Mouse (Mus musculus) midbrain, embryonic 10.5 days (tissue): ENCODE data around the gene Lck. TPM values are rescaled to one million over a fixed set of nuclear protein-coding genes. Genes with fewer than 3 reads are reported as not detected.

ENCODE experiments used
- DNase-seq: peaks from one replicate; pipeline ENCODE4 v3.0.0-alpha.2; 2017; ENCODE audit warnings: low spot score
- H3K27ac ChIP-seq: fragments of 300-500 bp; sonication (generic); replicated peaks from 2 replicates; pipeline ENCODE4 v1.5.1; 2016; ENCODE audit warnings: mild to moderate bottlenecking
- H3K27me3 ChIP-seq: fragments of 300-500 bp; sonication (generic); 2 replicates; pipeline ENCODE4 v1.6.1; 2016; ENCODE audit warnings: low read depth, mild to moderate bottlenecking; ENCODE audit not compliant: poor library complexity, severe bottlenecking
- H3K36me3 ChIP-seq: fragments of 300-500 bp; sonication (generic); 2 replicates; pipeline ENCODE4 v1.6.1; 2016; ENCODE audit warnings: mild to moderate bottlenecking, moderate library complexity
- H3K4me1 ChIP-seq: fragments of 300-500 bp; sonication (generic); 2 replicates; pipeline ENCODE4 v1.6.1; 2016
- H3K4me3 ChIP-seq: fragments of 300-500 bp; sonication (generic); 2 replicates; pipeline ENCODE4 v1.5.1; 2016; ENCODE audit warnings: mild to moderate bottlenecking, moderate library complexity
- H3K9me3 ChIP-seq: fragments of 300-500 bp; sonication (generic); replicated peaks from 2 replicates; pipeline ENCODE4 v1.6.1; 2016; ENCODE audit warnings: mild to moderate bottlenecking
- WGBS: fragments of 180-500 bp; shearing (Covaris S2); methylation state at CpG from one replicate; pipeline ENCODE4 v1.1.7; 2016; 5-methylcytosine and 5-hydroxymethylcytosine counted together
- polyA plus RNA-seq: library from polyadenylated mRNA; unstranded; fragments of >200 nt; fragmentation: Nextera tagmentation; extraction: Ambion mirVana; gene quantifications from 2 replicates; pipeline ENCODE4 v1.2.1, GENCODE M21; 2016

Gene Lck
- polyA plus RNA-seq, 1 experiment from 2014 or later: 7.2 TPM

- Histone ChIP-seq H3K4me1 (peaks cover 18% of the 10 kb centered on the region), H3K27me3 (0 out of 2 replicates have a peak, but pooled peaks cover 5% of the 10 kb centered on the region), H3K4me3 (peak within 1 kb of the TSS; percentile 20; the same call in 1 of the 2 replicates), H3K27ac (no peak within 1 kb of the TSS), H3K9me3 (no peaks in the 10 kb centered on the region), H3K36me3 (no peaks in the 10 kb centered on the region)
- WGBS: 84% methylated on average over 5 of the region's 5 CpGs
- no peak for DNase-seq
Measured at GRCm38 (mm10) chr4:129578466-129578865, 5.0 kb upstream of the Lck start, which contains the start of gene Fam167b. Gene Fam167b, minus strand, starts transcription at chr4:129578549.

- H3K4me3 ChIP-seq: no peak overlapping the region
- 0 out of 2 replicates have a peak, but pooled peaks cover 5% of the 10 kb centered on the region for H3K27me3 ChIP-seq
- H3K9me3 ChIP-seq: no peaks in the 10 kb centered on the region
- DNase-seq: no peak
- H3K4me1 ChIP-seq: peaks cover 18% of the 10 kb centered on the region
- no peaks in the 10 kb centered on the region for H3K36me3 ChIP-seq
- H3K27ac ChIP-seq: no peak overlapping the region
- 83% methylated on average over 7 of the region's 7 CpGs for WGBS
Measured at GRCm38 (mm10) chr4:129577688-129578087, 4.2 kb upstream of the Lck start.

DNA sequence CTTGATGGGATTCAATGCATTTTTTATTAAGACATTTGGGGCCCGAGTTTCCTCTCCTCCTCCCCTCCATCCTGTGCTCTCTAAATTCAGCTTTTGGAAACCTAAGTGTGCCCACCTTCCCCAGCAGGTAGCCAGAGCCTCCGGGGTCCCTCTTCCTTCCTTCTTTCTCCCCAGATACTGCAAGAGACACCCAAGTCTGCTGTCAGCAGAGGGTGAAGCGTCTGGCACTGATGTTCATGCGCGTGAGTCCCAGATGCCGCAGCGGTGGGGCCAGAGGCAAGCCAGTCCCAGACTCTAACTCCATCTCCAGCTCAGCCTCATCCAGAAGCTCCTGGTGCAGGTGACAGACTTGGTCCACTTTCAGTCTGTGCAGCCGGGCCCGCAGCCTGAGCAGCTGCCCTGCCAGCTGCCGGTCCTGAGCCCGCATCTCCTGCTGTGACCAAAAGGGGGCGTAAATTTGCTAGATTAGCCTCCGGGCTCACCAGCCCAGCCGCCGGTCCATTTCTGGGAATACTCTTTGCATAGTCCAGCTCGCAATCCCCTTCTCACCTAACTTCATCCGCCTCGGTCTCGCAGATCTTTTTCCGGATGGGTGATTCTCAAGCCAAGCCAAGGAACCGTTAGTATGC lies 3.5 kb upstream of the Lck start:
- Histone ChIP-seq H3K27me3 (0 out of 2 replicates have a peak, but pooled peaks cover 5% of the 10 kb centered on the region), H3K4me1 (peaks cover 18% of the 10 kb centered on the region), H3K27ac (peak overlapping the region; percentile 60), H3K9me3 (no peaks in the 10 kb centered on the region), H3K4me3 (peak overlapping the region; percentile 20), H3K36me3 (no peaks in the 10 kb centered on the region)
- WGBS: 37% methylated on average over 21 of the region's 21 CpGs
- DNase-seq: peak; percentile 75

DNA sequence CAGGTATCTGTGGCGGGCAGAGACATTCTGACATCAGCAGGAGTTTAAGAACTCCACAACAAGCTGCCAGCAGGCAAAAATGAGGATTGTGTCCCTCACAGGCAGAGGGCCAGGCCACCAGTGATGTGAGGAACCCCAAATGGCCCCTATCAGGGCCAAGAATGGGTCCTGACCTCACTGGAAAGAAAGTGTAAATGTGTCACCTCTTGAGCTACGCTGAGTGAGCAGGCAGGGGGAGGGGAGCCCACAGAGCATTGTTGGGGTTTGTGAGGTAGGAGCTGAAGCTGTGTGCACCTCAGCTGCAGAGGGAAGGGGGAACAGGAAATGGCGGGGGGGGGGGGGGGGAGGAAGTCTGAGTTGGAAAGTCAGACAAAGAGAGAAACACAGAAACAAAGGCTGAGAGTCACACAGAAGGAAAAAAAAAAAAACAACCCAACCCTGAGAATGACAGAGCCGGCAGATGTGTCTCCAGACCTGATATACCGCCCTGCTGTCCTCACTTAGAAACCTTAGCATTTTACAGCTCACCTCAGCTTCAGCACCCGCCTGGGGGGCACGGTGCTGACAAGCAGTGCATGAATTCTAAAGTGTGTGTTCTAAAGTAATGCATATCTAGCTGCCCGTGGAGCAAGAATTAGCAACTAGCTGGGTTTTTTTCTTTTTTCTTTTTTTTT lies 1.9 kb upstream of the Lck start:
- no peak for DNase-seq
- 0 out of 2 replicates have a peak, but pooled peaks cover 5% of the 10 kb centered on the region for H3K27me3 ChIP-seq
- 62% methylated on average over 7 of the region's 8 CpGs for WGBS
- H3K36me3 ChIP-seq: no peaks in the 10 kb centered on the region
- H3K27ac ChIP-seq: peak overlapping the region; percentile 46; the same call in 1 of the 2 replicates
- H3K9me3 ChIP-seq: no peaks in the 10 kb centered on the region
- H3K4me1 ChIP-seq: peaks cover 18% of the 10 kb centered on the region
- no peak overlapping the region for H3K4me3 ChIP-seq

- H3K4me1 ChIP-seq: peaks cover 18% of the 10 kb centered on the region
- DNase-seq: no peak
- no peaks in the 10 kb centered on the region for H3K9me3 ChIP-seq
- H3K27ac ChIP-seq: no peak overlapping the region
- H3K27me3 ChIP-seq: 0 out of 2 replicates have a peak, but pooled peaks cover 5% of the 10 kb centered on the region
- H3K4me3 ChIP-seq: no peak overlapping the region
- 97% methylated on average over 4 of the region's 4 CpGs for WGBS
- H3K36me3 ChIP-seq: no peaks in the 10 kb centered on the region
Measured at GRCm38 (mm10) chr4:129573093-129573370, 409 bp downstream of the Lck start.

DNA sequence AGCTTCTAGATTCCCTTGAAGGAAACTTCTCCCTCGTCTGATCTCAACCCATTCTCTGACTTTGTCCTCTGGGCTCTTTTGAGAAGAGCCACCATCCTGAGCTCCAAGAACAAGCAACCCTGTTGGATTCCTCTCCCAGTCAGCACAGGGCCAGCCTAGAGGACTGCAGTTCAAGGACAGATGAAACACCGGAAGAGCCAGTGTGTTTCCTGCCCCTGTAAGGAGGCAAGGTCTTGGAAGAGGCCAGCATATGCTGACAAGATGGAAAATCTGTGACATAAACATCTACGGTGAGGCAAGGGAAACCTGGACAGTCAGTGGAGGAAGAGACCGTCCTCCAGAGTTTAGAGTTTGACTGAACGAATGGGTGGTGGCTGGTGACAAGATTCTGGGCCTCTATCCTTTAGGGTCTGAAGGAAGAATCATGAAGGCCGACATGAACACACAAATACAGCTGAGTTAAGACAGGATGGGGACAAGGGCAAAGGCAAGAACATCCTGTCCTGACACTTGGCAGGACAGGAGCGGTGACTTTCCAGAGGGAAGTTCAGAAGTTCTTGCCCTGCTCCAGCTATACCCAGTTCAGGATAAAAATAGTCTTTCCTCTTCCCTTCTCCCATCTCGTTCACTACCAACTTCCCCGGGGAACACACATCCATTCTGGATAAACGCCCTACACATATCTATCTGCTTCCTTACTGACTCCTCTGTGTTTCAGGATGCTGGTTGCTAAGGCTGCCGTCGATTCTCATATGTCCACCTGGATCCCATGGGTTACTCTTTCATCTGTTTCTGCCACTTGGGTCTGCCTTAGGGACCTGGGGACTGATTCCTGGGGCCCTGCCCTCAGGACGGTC lies 977 bp downstream of the Lck start:
- 86% methylated on average over 13 of the region's 13 CpGs for WGBS
- Histone ChIP-seq H3K27ac (no peak overlapping the region), H3K4me1 (peaks cover 17% of the 10 kb centered on the region), H3K9me3 (no peaks in the 10 kb centered on the region), H3K36me3 (no peaks in the 10 kb centered on the region), H3K27me3 (0 out of 2 replicates have a peak, but pooled peaks cover 5% of the 10 kb centered on the region), H3K4me3 (no peak overlapping the region)
- DNase-seq: no peak

DNA sequence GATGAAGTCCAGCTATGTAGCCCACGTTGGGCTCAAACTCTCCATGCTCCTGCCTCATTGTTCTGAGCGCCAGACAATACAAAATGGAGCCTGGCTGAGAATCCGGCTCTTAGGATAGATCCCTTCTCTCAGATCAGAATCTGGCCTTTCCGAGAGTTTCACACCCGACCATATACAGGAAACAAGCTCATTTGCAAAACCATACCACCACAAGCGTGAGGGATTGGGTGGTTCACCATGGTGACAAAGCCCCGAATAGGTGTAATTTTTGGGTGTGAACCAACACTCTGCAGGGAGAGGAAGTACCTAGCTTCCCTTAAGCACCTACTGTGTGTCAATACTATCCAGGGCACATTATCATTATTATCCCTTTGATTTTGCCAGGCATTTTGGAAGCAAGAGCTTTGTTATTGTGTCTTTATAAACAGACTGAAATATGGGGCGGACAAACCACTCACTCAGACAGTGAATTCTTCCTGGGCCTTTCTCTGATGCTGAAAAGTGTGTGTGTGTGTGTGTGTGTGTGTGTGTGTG lies 1.8 kb downstream of the Lck start:
- 80% methylated on average over 8 of the region's 8 CpGs for WGBS
- Histone ChIP-seq H3K27me3 (0 out of 2 replicates have a peak, but pooled peaks cover under 1% of the 10 kb centered on the region), H3K9me3 (no peaks in the 10 kb centered on the region), H3K4me1 (peaks cover 9% of the 10 kb centered on the region), H3K27ac (no peak overlapping the region), H3K4me3 (no peak overlapping the region), H3K36me3 (no peaks in the 10 kb centered on the region)
- DNase-seq: no peak

- no peak for DNase-seq
Measured at GRCm38 (mm10) chr4:129570028-129570427, 3.4 kb downstream of the Lck start.

DNA sequence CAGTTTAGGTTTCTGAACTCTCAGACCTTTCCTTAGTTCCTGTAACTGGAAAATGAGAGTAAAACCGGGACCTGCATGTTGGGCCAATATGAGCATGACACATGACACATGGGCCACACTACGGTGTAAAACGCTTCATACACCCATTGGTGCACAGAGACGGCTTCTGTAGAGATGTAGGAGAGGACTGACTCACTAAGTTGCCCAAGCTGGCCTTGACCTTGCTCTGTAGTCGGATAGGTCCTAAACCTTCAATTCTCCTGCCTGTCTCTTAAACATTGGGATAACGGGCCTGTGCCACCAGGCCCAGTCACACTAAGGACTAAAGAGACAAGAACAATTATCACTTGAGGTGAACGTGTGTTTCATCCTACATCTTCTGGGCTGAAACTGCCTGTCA lies 5.1 kb downstream of the Lck start:
- DNase-seq: no peak
- no peaks in the 10 kb centered on the region for H3K36me3 ChIP-seq
- no peak overlapping the region for H3K4me3 ChIP-seq
- H3K4me1 ChIP-seq: peaks cover 6% of the 10 kb centered on the region
- no peaks in the 10 kb centered on the region for H3K27me3 ChIP-seq
- 94% methylated on average over 7 of the region's 7 CpGs for WGBS
- no peaks in the 10 kb centered on the region for H3K9me3 ChIP-seq
- H3K27ac ChIP-seq: no peak overlapping the region

More at GRCm38 (mm10) chr4:129570028-129570427, 3.4 kb downstream of the Lck start:
- no peak overlapping the region for H3K27ac ChIP-seq
- H3K27me3 ChIP-seq: no peaks in the 10 kb centered on the region
- no peak overlapping the region for H3K4me3 ChIP-seq
- H3K4me1 ChIP-seq: peaks cover 1% of the 10 kb centered on the region; the same call in 1 of the 2 replicates
- H3K36me3 ChIP-seq: no peaks in the 10 kb centered on the region
- 91% methylated on average over 6 of the region's 6 CpGs for WGBS
- H3K9me3 ChIP-seq: no peaks in the 10 kb centered on the region

DNA sequence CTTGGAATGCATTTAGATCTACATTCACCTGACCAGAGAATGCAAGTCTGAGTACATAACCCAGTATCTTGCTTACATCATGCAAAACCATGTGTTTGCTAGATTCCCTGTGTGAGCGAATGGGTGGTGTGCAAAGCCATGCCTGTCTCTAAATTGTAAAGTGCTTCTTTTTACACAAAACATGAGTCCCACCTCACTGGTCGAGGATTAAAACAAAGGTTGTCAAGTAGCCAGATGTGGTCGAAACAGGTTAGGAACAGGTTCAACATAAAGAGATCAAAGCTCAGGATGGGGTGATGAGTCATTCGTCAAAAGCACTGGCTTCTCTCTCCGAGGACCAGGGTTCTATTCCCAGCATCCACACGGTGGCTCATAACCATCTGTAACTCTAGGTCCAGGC lies 8.3 kb downstream of the Lck start:
- H3K27ac ChIP-seq: no peak overlapping the region
- WGBS: 86% methylated on average over 6 of the region's 6 CpGs
- H3K27me3 ChIP-seq: no peaks in the 10 kb centered on the region
- H3K9me3 ChIP-seq: no peaks in the 10 kb centered on the region
- no peaks in the 10 kb centered on the region for H3K36me3 ChIP-seq
- H3K4me1 ChIP-seq: peaks cover 7% of the 10 kb centered on the region
- no peak overlapping the region for H3K4me3 ChIP-seq
- no peak for DNase-seq

GRCm38 (mm10) chr4:129563718-129564117 lies 9.7 kb downstream of the Lck start:
- Histone ChIP-seq H3K36me3 (no peaks in the 10 kb centered on the region), H3K9me3 (no peaks in the 10 kb centered on the region), H3K27ac (no peak overlapping the region), H3K27me3 (no peaks in the 10 kb centered on the region), H3K4me1 (peaks cover 7% of the 10 kb centered on the region), H3K4me3 (no peak overlapping the region)
- WGBS: 60% methylated on average over 8 of the region's 8 CpGs
- DNase-seq: no peak

GRCm38 (mm10) chr4:129561184-129561583 lies 12.3 kb downstream of the Lck start:
- no peak overlapping the region for H3K27ac ChIP-seq
- H3K36me3 ChIP-seq: no peaks in the 10 kb centered on the region
- DNase-seq: no peak
- H3K9me3 ChIP-seq: no peaks in the 10 kb centered on the region
- 91% methylated on average over 5 of the region's 5 CpGs for WGBS
- peaks cover 18% of the 10 kb centered on the region for H3K27me3 ChIP-seq
- H3K4me3 ChIP-seq: no peak overlapping the region
- peaks cover 25% of the 10 kb centered on the region for H3K4me1 ChIP-seq
